Mouse (Mus musculus) limb, embryonic 14.5 days (tissue): ENCODE results near the gene Gm20388. TPM values are rescaled to one million over a fixed set of nuclear protein-coding genes. Genes with fewer than 3 reads are reported as not detected.

ENCODE experiments used
- ATAC-seq: fragments of 200-750 bp; cut with Nextera tagmentation; 2 replicates; pipeline ENCODE4 v1.8.0; 2017; ENCODE audit warnings: low read depth, moderate number of reproducible peaks, moderate TSS enrichment; ENCODE audit not compliant: low FRiP score
- DNase-seq: peaks from one replicate; pipeline ENCODE4 v3.0.0-alpha.2; 2015; ENCODE audit warnings: low spot score
- H3K27ac ChIP-seq: fragments of 300-500 bp; sonication (generic); replicated peaks from 2 replicates; pipeline ENCODE4 v1.5.1; 2014; ENCODE audit warnings: low read depth, mild to moderate bottlenecking, low read length, moderate library complexity, mixed read lengths
- H3K27me3 ChIP-seq: fragments of 300-500 bp; sonication (generic); 2 replicates; pipeline ENCODE4 v1.6.1; 2014; ENCODE audit warnings: low read length, mixed read lengths; ENCODE audit not compliant: control insufficient read depth, insufficient read depth
- H3K36me3 ChIP-seq: fragments of 300-500 bp; sonication (generic); 2 replicates; pipeline ENCODE4 v1.6.1; 2014; ENCODE audit warnings: mild to moderate bottlenecking, low read length, moderate library complexity, mixed read lengths; ENCODE audit not compliant: control insufficient read depth, insufficient read depth
- H3K4me1 ChIP-seq: fragments of 300-500 bp; sonication (generic); 2 replicates; pipeline ENCODE4 v1.6.1; 2014; ENCODE audit warnings: antibody characterized with exemption, low read length, mixed read lengths; ENCODE audit not compliant: control insufficient read depth, insufficient read depth
- H3K4me2 ChIP-seq: fragments of 300-500 bp; sonication (generic); replicated peaks from 2 replicates; pipeline ENCODE4 v1.6.1; 2014; ENCODE audit warnings: low read depth, mild to moderate bottlenecking, low read length, moderate library complexity; ENCODE audit not compliant: severe bottlenecking
- H3K4me3 ChIP-seq: fragments of 300-500 bp; sonication (generic); replicated peaks from 2 replicates; pipeline ENCODE4 v1.5.1; 2014; ENCODE audit warnings: low read length
- H3K9ac ChIP-seq: fragments of 300-500 bp; sonication (generic); 2 replicates; pipeline ENCODE4 v1.6.1; 2014; ENCODE audit warnings: mild to moderate bottlenecking, low read depth, low read length, moderate library complexity; ENCODE audit not compliant: severe bottlenecking
- H3K9me3 ChIP-seq: fragments of 300-500 bp; sonication (generic); 2 replicates; pipeline ENCODE4 v1.6.1; 2016; ENCODE audit warnings: low read length; ENCODE audit not compliant: control insufficient read depth
- POLR2A ChIP-seq: fragments of 200-500 bp; IDR thresholded peaks from 2 replicates; pipeline ENCODE4 v1.8.0; 2012; ENCODE audit warnings: inconsistent platforms, mild to moderate bottlenecking, moderate library complexity, borderline replicate concordance; ENCODE audit not compliant: insufficient read depth, insufficient read length; ENCODE audit errors: extremely low read depth
- WGBS: fragments of 180-500 bp; shearing (Covaris S2); extraction: QIAGEN DNeasy Blood & Tissue Kit; methylation state at CpG from one replicate; pipeline ENCODE4 v1.1.7; 2014; 5-methylcytosine and 5-hydroxymethylcytosine counted together
- polyA plus RNA-seq, 2 experiments: library from polyadenylated mRNA; depleted of rRNA in 1 of 2; stranded (reverse) in 1 of 2; unstranded in 1 of 2; fragments of >200 nt; fragmentation: Nextera tagmentation in 1 of 2; extraction: Ambion mirVana in 1 of 2; gene quantifications; 2 replicates each; pipeline versions ENCODE4 v1.2.1 to v1.2.3; 2012 to 2014

Gene Gm20388
- polyA plus RNA-seq, 2 experiments, result 1.9 to 49.9 TPM

- ATAC-seq, result no peak
- Histone ChIP-seq H3K9ac (no peak overlapping the region), H3K4me2 (no peak overlapping the region), H3K4me1 (0 out of 2 replicates have a peak, but pooled peaks cover 2% of the 10 kb centered on the region), H3K27me3 (no peaks in the 10 kb centered on the region), H3K36me3 (no peaks in the 10 kb centered on the region), H3K9me3 (no peaks in the 10 kb centered on the region), H3K27ac (no peak overlapping the region), H3K4me3 (no peak overlapping the region)
- TF ChIP-seq POLR2A, result no peak
- DNase-seq, result no peak
- 73% methylated on average over 6 of the region's 6 CpGs for WGBS
Measured at GRCm38 (mm10) chr8:123672648-123673047, 3762.0 kb downstream of the Gm20388 start.

- Histone ChIP-seq H3K4me3 (no peak overlapping the region), H3K36me3 (no peaks in the 10 kb centered on the region), H3K27ac (no peak overlapping the region), H3K9me3 (no peaks in the 10 kb centered on the region), H3K4me2 (no peak overlapping the region), H3K4me1 (0 out of 2 replicates have a peak, but pooled peaks cover 2% of the 10 kb centered on the region), H3K9ac (no peak overlapping the region; the same call in 1 of the 2 replicates), H3K27me3 (no peaks in the 10 kb centered on the region)
- no peak for TF ChIP-seq POLR2A
- no peak for ATAC-seq
- no peak for DNase-seq
- 38% methylated on average over 5 of the region's 5 CpGs for WGBS
Measured at GRCm38 (mm10) chr8:123675611-123676010, 3765.0 kb downstream of the Gm20388 start.

GRCm38 (mm10) chr8:123678390-123678789 is 3767.7 kb downstream of the Gm20388 start:
- H3K27ac ChIP-seq, result no peak overlapping the region
- TF ChIP-seq POLR2A, result no peak
- DNase-seq (no peak), ATAC-seq (no peak)
- no peaks in the 10 kb centered on the region for H3K36me3 ChIP-seq
- no peak overlapping the region for H3K9ac ChIP-seq
- H3K27me3 ChIP-seq, result no peaks in the 10 kb centered on the region
- no peak overlapping the region for H3K4me2 ChIP-seq
- 0 out of 2 replicates have a peak, but pooled peaks cover 2% of the 10 kb centered on the region for H3K4me1 ChIP-seq
- H3K9me3 ChIP-seq, result no peaks in the 10 kb centered on the region
- no peak overlapping the region for H3K4me3 ChIP-seq
- 82% methylated on average over 4 of the region's 4 CpGs for WGBS

GRCm38 (mm10) chr8:123682073-123682761 is 3771.6 kb downstream of the Gm20388 start:
- WGBS, result 22% methylated on average over 16 of the region's 18 CpGs
- Histone ChIP-seq H3K4me2 (peak overlapping the region; percentile 27; the same call in 1 of the 2 replicates), H3K4me3 (no peak overlapping the region), H3K27ac (no peak overlapping the region), H3K9ac (no peak overlapping the region), H3K36me3 (no peaks in the 10 kb centered on the region), H3K4me1 (no peaks in the 10 kb centered on the region), H3K9me3 (no peaks in the 10 kb centered on the region), H3K27me3 (no peaks in the 10 kb centered on the region)
- TF ChIP-seq POLR2A, result no peak
- DNase-seq (peak; percentile 49), ATAC-seq (0 out of 2 replicates have a peak, but pooled peaks have one; percentile 26)

GRCm38 (mm10) chr8:123683321-123683720 is 3772.7 kb downstream of the Gm20388 start:
- Histone ChIP-seq H3K27me3 (no peaks in the 10 kb centered on the region), H3K9ac (no peak overlapping the region), H3K9me3 (no peaks in the 10 kb centered on the region), H3K4me1 (no peaks in the 10 kb centered on the region), H3K4me3 (no peak overlapping the region), H3K36me3 (no peaks in the 10 kb centered on the region), H3K4me2 (no peak overlapping the region), H3K27ac (no peak overlapping the region)
- no peak for TF ChIP-seq POLR2A
- WGBS, result 51% methylated on average over 7 of the region's 7 CpGs
- DNase-seq, result no peak
- no peak for ATAC-seq

GRCm38 (mm10) chr8:123684806-123685205 is 3774.2 kb downstream of the Gm20388 start:
- Histone ChIP-seq H3K4me3 (no peak overlapping the region), H3K9ac (no peak overlapping the region), H3K36me3 (no peaks in the 10 kb centered on the region), H3K27ac (no peak overlapping the region), H3K4me2 (no peak overlapping the region), H3K9me3 (no peaks in the 10 kb centered on the region), H3K27me3 (no peaks in the 10 kb centered on the region), H3K4me1 (no peaks in the 10 kb centered on the region)
- ATAC-seq (no peak), DNase-seq (no peak)
- 79% methylated on average over 7 of the region's 7 CpGs for WGBS
- no peak for TF ChIP-seq POLR2A
